Mouse (Mus musculus) stomach, postnatal 0 days (tissue): ENCODE results near the gene Itgb8. TPM values are rescaled to one million over a fixed set of nuclear protein-coding genes. Genes with fewer than 3 reads are reported as not detected.

Experiments used
- ATAC-seq: fragments of 200-750 bp; cut with Nextera tagmentation; 2 replicates; pipeline ENCODE4 v1.8.0; 2017; ENCODE audit not compliant: low FRiP score, low TSS enrichment
- DNase-seq: peaks from one replicate; pipeline ENCODE4 v3.0.0-alpha.2; 2016; ENCODE audit warnings: low spot score
- H3K27ac ChIP-seq: fragments of 300-500 bp; sonication (generic); replicated peaks from 2 replicates; pipeline ENCODE4 v1.5.1; 2014; ENCODE audit warnings: mild to moderate bottlenecking, control low read depth
- H3K27me3 ChIP-seq: fragments of 300-500 bp; sonication (generic); 2 replicates; pipeline ENCODE4 v1.6.1; 2014; ENCODE audit warnings: low read length; ENCODE audit not compliant: control insufficient read depth, insufficient read depth
- H3K36me3 ChIP-seq: fragments of 300-500 bp; sonication (generic); 2 replicates; pipeline ENCODE4 v1.6.1; 2014; ENCODE audit warnings: low read length, mixed read lengths; ENCODE audit not compliant: control insufficient read depth, insufficient read depth
- H3K4me1 ChIP-seq: fragments of 300-500 bp; sonication (generic); replicated peaks from 2 replicates; pipeline ENCODE4 v1.6.1; 2014; ENCODE audit warnings: antibody characterized with exemption; ENCODE audit not compliant: control insufficient read depth, insufficient read depth
- H3K4me2 ChIP-seq: fragments of 300-500 bp; sonication (generic); replicated peaks from 2 replicates; pipeline ENCODE4 v1.6.1; 2014; ENCODE audit warnings: low read depth, mild to moderate bottlenecking, control low read depth, moderate library complexity
- H3K4me3 ChIP-seq: fragments of 300-500 bp; sonication (generic); 2 replicates; pipeline ENCODE4 v1.5.1; 2014; ENCODE audit warnings: low read depth, low read length, control low read depth
- H3K9ac ChIP-seq: fragments of 300-500 bp; sonication (generic); 2 replicates; pipeline ENCODE4 v1.6.1; 2014; ENCODE audit warnings: mild to moderate bottlenecking, low read length, control low read depth, mixed read lengths
- H3K9me3 ChIP-seq: fragments of 300-500 bp; sonication (generic); 2 replicates; pipeline ENCODE4 v1.6.1; 2016; ENCODE audit warnings: low read length; ENCODE audit not compliant: control insufficient read depth
- CTCF ChIP-seq: IDR thresholded peaks from 2 replicates; pipeline ENCODE4 v1.5.1; 2016; ENCODE audit warnings: antibody characterized with exemption, low read depth, mild to moderate bottlenecking, moderate library complexity
- EP300 ChIP-seq: optimal IDR thresholded peaks from 2 replicates; pipeline ENCODE3; 2016; ENCODE audit warnings: antibody characterized with exemption
- WGBS: fragments of 180-500 bp; shearing (Covaris S2); extraction: QIAGEN DNeasy Blood & Tissue Kit; methylation state at CpG from one replicate; pipeline ENCODE4 v1.1.7; 2014; 5-methylcytosine and 5-hydroxymethylcytosine counted together
- polyA plus RNA-seq: library from polyadenylated mRNA; unstranded; fragments of >200 nt; fragmentation: Nextera tagmentation; extraction: Ambion mirVana; gene quantifications from 2 replicates; pipeline ENCODE4 v1.2.1, GENCODE M21; 2015

Itgb8 gene
- polyA plus RNA-seq, 1 experiment from 2014 or later = 1.3 TPM

DNA sequence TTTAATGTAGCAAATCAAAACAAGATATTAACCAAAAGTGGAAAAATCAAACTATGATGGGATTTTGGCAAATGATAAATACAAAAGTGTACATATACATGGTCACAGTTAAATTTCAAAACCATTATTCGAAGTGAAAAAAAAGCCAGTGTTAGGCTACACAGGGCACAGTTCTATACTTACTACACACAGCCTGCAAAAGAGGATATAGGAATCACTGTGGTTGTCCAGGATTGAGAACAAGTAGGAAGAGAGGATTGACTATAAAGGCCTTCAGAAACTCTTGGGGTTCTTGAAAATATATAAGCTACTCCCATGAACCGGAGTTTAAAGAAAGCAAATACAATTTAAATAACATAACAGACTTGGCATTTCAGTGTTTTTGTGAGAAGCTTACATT is 87.6 kb downstream of the Itgb8 start:
- Histone ChIP-seq H3K9ac (no peak overlapping the region), H3K9me3 (no peaks in the 10 kb centered on the region), H3K4me1 (no peaks in the 10 kb centered on the region), H3K36me3 (no peaks in the 10 kb centered on the region), H3K27me3 (no peaks in the 10 kb centered on the region), H3K4me2 (no peak overlapping the region), H3K4me3 (no peak overlapping the region), H3K27ac (no peak overlapping the region)
- ATAC-seq (no peak), DNase-seq (no peak)
- 90% methylated on average over 2 of the region's 2 CpGs for WGBS
- TF ChIP-seq EP300 (no peak), CTCF (no peak)

DNA sequence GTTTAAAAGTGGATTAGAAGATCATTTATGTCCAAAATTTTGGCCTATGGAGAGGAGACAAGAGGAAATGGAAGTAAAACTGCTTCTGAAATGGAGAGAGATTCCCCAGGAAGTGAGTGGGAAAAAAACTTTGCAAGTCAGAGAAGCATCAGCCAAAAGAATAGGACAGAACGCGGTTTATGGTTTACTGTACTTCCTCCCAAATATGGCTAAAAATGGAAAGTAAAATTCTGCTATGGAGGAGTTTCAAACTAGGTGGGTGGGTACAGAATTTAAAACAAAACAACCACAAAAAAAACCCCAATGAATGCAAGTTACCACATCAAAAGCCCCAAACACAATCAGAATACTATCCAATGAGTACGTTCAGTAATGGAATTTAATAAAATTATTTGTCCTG is 90.8 kb downstream of the Itgb8 start:
- ATAC-seq = no peak
- Histone ChIP-seq H3K27me3 (no peaks in the 10 kb centered on the region), H3K4me1 (no peaks in the 10 kb centered on the region), H3K4me2 (no peak overlapping the region), H3K36me3 (no peaks in the 10 kb centered on the region), H3K9ac (no peak overlapping the region), H3K9me3 (no peaks in the 10 kb centered on the region), H3K27ac (no peak overlapping the region), H3K4me3 (no peak overlapping the region)
- TF ChIP-seq CTCF (no peak), EP300 (no peak)
- no peak for DNase-seq
- 72% methylated on average over 3 of the region's 3 CpGs for WGBS

DNA sequence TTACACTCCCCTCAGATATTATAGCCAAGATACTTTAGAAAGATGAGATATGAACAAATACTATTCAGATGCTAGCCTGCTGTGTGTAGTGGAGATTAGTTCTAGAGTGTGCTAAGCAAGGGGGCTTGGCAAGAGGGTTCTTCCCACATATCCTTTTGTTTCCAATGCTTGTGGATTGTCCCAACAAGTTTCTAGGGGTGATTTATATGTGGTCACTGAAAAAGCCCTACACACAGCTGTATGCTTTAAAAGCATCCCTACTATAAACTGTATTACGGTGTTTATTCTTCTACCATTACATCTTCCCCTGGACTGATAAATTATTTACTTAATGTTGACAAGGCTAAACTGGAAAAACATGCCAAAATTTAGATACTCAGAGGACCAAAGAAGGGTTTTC is 92.6 kb downstream of the Itgb8 start:
- no peak overlapping the region for H3K4me3 ChIP-seq
- no peak for TF ChIP-seq EP300
- TF ChIP-seq CTCF = no peak
- H3K4me2 ChIP-seq = no peak overlapping the region
- no peak overlapping the region for H3K9ac ChIP-seq
- H3K36me3 ChIP-seq = no peaks in the 10 kb centered on the region
- 43% methylated on average over 1 of the region's 1 CpGs for WGBS
- H3K4me1 ChIP-seq = no peaks in the 10 kb centered on the region
- DNase-seq (no peak), ATAC-seq (no peak)
- H3K27me3 ChIP-seq = no peaks in the 10 kb centered on the region
- H3K27ac ChIP-seq = no peak overlapping the region
- H3K9me3 ChIP-seq = no peaks in the 10 kb centered on the region

DNA sequence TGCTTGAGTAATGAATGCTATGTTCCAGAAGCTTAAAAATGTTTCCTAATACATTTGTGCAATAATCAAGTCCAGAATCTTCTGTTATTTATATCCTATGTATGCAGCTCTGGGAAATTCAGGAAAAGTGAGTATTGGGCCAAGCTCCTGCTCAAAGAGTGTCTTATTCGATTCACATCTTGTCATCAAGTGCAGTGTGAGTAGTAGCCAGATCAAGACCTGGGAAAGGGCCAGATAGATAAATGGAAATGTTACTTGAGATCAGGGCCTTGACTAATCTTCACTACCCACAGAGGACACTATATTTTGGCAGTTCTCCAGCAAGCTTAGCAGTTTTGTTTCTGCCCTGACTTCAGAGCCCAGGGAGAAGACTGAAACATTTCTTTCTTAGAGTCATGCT is 100.7 kb downstream of the Itgb8 start:
- Histone ChIP-seq H3K4me3 (no peak overlapping the region), H3K27me3 (no peaks in the 10 kb centered on the region), H3K9me3 (no peaks in the 10 kb centered on the region), H3K27ac (no peak overlapping the region), H3K9ac (no peak overlapping the region), H3K4me1 (no peaks in the 10 kb centered on the region), H3K36me3 (no peaks in the 10 kb centered on the region), H3K4me2 (no peak overlapping the region)
- no peak for ATAC-seq
- WGBS = 48% methylated on average over 1 of the region's 1 CpGs
- no peak for DNase-seq
- TF ChIP-seq CTCF (no peak), EP300 (no peak)

DNA sequence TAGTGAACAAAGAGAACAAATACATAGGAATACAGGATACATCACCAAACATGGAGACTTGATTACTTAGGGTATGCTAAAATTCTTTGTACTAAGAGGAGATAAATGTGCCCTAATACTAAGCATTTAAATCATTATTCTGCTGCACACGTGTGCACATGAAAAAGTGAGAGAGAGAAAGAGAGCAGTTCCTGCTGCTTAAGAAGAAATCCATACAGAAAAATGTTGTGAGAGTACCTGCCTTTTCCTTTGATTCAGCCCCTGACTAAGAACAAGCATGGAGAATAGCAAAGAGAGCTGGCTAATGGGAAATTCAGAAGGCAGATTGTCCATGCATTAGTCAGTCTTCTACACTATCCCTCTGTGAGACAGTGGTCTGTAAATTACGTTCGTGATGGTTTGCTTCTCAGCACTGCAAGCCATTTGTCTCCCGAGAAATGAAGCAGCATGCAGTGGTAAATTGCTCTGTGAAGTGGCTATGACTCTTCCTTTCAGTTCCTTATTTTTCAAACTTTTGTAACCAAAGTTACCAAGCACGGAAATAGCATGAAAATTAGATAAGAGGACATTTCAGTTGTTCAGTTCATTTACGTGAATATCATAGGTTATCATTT is 125.0 kb downstream of the Itgb8 start:
- Histone ChIP-seq H3K4me3 (no peak overlapping the region), H3K36me3 (no peaks in the 10 kb centered on the region), H3K9me3 (no peaks in the 10 kb centered on the region), H3K27ac (no peak overlapping the region), H3K9ac (no peak overlapping the region), H3K4me1 (no peaks in the 10 kb centered on the region), H3K4me2 (no peak overlapping the region), H3K27me3 (no peaks in the 10 kb centered on the region)
- no peak for ATAC-seq
- no peak for TF ChIP-seq EP300
- TF ChIP-seq CTCF = no peak
- 54% methylated on average over 6 of the region's 6 CpGs for WGBS
- DNase-seq = no peak

DNA sequence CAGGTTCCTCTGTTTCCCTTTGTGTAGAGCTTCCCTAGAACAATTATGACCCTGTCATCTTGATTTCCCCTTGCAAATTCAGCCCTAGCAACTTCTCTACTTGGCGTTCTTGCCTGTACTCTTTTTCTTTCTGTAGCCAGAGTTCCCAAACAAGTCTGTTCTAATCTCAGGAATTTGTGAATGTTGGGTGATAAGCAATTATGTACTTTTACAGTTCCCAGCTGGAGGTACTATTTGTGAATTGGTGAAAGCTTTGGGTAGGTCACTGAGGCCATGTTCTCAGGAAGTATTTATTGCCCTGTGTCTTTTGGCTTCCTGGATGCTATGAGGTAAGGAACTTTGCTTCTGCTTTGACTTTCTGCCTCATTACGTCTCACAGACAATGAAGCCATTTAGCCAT is 128.5 kb downstream of the Itgb8 start:
- Histone ChIP-seq H3K27me3 (no peaks in the 10 kb centered on the region), H3K4me2 (no peak overlapping the region), H3K4me3 (no peak overlapping the region), H3K9me3 (no peaks in the 10 kb centered on the region), H3K27ac (no peak overlapping the region), H3K9ac (no peak overlapping the region), H3K36me3 (no peaks in the 10 kb centered on the region), H3K4me1 (no peaks in the 10 kb centered on the region)
- DNase-seq (no peak), ATAC-seq (no peak)
- 33% methylated on average over 2 of the region's 2 CpGs for WGBS
- no peak for TF ChIP-seq EP300
- no peak for TF ChIP-seq CTCF

Other genes with a start within 250 kb of the Itgb8 start
- gene Macc1, start 75.5 kb upstream of the Itgb8 start, polyA plus RNA-seq = 7.1 and 7.9 TPM in 2 replicates